Mouse (Mus musculus) embryonic fibroblast, embryonic 13.5 days (primary cell): ENCODE results near the gene Agbl4.

Experiments used
- CTCF ChIP-seq: IDR thresholded peaks from 2 replicates; pipeline ENCODE4 v1.5.1; 2011; ENCODE audit warnings: mild to moderate bottlenecking, control low read depth, low read length, moderate library complexity, borderline replicate concordance; ENCODE audit not compliant: insufficient read depth
- POLR2A ChIP-seq: IDR thresholded peaks from 2 replicates; pipeline ENCODE4 v1.6.1; 2011; ENCODE audit warnings: low read depth, mild to moderate bottlenecking, control low read depth, low read length, moderate library complexity

DNA sequence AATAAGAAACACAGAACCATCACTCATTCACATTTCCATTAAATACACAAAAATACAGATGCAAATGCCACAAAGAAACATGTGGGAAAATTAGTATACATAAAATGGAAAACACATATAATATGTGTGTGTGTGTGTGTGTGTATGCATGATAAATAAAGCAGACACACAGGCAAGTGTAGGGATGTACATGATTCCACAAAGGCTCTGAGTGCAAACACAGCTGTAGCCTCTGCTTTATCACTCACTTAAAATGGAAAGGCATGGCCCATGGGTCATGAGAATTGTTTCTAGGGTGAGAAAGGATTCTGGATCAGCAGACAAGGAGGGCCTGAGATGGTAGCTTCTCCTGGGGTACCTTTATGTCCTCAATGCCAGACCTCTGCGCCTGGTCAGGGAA, 1182.8 kb downstream of the Agbl4 start:
- TF ChIP-seq CTCF (no peak), POLR2A (no peak)
